Mouse (Mus musculus) midbrain, embryonic 10.5 days (tissue): Measurements from ENCODE around the gene Capns2. TPM values are rescaled to one million over a fixed set of nuclear protein-coding genes. Genes with fewer than 3 reads are reported as not detected.
"Not testable (repeated sequence)": the region's sequence is repeated elsewhere in the genome, so short reads cannot be mapped to it uniquely, and the experiment has no call there.

Experiments
- DNase-seq: peaks from one replicate; pipeline ENCODE4 v3.0.0-alpha.2; 2017; ENCODE audit warnings: low spot score
- H3K27ac ChIP-seq: fragments of 300-500 bp; sonication (generic); replicated peaks from 2 replicates; pipeline ENCODE4 v1.5.1; 2016; ENCODE audit warnings: mild to moderate bottlenecking
- H3K27me3 ChIP-seq: fragments of 300-500 bp; sonication (generic); 2 replicates; pipeline ENCODE4 v1.6.1; 2016; ENCODE audit warnings: low read depth, mild to moderate bottlenecking; ENCODE audit not compliant: poor library complexity, severe bottlenecking
- H3K36me3 ChIP-seq: fragments of 300-500 bp; sonication (generic); 2 replicates; pipeline ENCODE4 v1.6.1; 2016; ENCODE audit warnings: mild to moderate bottlenecking, moderate library complexity
- H3K4me1 ChIP-seq: fragments of 300-500 bp; sonication (generic); 2 replicates; pipeline ENCODE4 v1.6.1; 2016
- H3K4me3 ChIP-seq: fragments of 300-500 bp; sonication (generic); 2 replicates; pipeline ENCODE4 v1.5.1; 2016; ENCODE audit warnings: mild to moderate bottlenecking, moderate library complexity
- H3K9me3 ChIP-seq: fragments of 300-500 bp; sonication (generic); replicated peaks from 2 replicates; pipeline ENCODE4 v1.6.1; 2016; ENCODE audit warnings: mild to moderate bottlenecking
- WGBS: fragments of 180-500 bp; shearing (Covaris S2); methylation state at CpG from one replicate; pipeline ENCODE4 v1.1.7; 2016; 5-methylcytosine and 5-hydroxymethylcytosine counted together
- polyA plus RNA-seq: library from polyadenylated mRNA; unstranded; fragments of >200 nt; fragmentation: Nextera tagmentation; extraction: Ambion mirVana; gene quantifications from 2 replicates; pipeline ENCODE4 v1.2.1, GENCODE M21; 2016

The Capns2 gene
- polyA plus RNA-seq, 1 experiment from 2014 or later: 0.23 TPM

DNA sequence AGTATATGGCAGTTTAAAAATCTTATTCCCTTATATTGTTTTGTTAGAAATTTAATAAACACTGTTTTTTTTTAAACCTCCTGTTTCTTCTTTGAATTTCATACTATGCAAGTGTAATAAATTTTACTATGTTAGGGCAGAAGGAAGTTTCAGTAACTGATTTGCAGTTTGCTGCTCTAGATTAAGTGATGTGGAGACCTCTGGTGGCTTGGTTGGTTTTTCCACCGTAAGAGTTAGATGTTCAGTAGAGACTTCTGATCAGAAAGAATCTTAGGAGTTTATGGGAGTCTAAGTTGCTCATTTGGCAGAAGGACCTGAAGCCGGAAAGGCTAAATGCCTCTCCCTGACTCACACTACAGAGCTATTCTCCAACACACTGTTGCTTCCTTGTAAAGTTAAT, 17.4 kb upstream of the Capns2 start:
- WGBS: 84% methylated on average over 2 of the region's 2 CpGs
- DNase-seq: no peak
- H3K9me3 ChIP-seq: no peaks in the 10 kb centered on the region
- H3K27ac ChIP-seq: no peak overlapping the region
- H3K27me3 ChIP-seq: no peaks in the 10 kb centered on the region
- H3K4me3 ChIP-seq: no peak overlapping the region
- H3K36me3 ChIP-seq: 0 out of 2 replicates have a peak, but pooled peaks cover 5% of the 10 kb centered on the region
- H3K4me1 ChIP-seq: 0 out of 2 replicates have a peak, but pooled peaks cover 3% of the 10 kb centered on the region

DNA sequence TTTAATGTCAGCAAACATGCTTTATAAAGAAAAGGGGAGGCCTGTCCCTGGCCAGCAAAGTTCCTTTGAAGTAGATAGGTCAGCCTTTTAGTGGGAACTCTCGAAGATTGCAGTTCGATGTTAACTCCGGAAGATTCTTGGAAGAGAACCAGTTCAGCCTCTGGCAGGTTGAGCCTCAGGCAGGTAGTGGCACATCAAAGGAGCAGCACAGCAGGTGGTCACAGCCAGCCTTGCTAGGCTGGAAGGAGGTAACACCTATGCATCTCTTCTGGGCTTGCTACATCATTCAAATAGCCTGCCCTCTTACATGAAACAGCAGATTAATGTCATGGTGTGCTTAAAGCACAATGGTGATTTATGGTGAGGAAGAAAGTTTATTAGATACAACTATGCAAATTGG, 9.0 kb upstream of the Capns2 start:
- H3K4me3 ChIP-seq, H3K27me3 ChIP-seq, H3K4me1 ChIP-seq, H3K9me3 ChIP-seq, H3K36me3 ChIP-seq, DNase-seq, H3K27ac ChIP-seq: not testable (repeated sequence)
- 82% methylated on average over 3 of the region's 3 CpGs for WGBS

DNA sequence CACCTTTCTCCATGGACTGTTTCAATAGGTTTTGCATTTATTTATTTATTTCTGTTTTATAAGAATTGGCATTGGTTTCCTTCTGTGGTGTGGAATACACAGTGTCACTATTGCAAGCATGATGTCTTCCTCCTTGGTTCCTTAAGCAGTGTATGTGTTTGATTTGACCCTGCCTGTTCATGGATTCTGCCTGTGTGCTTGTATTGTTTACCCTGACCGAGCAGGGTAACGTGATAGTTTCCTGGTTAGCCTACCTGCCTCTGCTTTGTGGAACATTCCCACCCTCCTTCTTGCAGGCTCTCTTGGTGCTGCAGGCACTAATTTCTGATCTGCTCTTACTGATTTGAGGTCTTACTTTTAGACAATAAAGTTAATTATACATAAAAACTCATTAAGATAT, 7.3 kb upstream of the Capns2 start:
- no peaks in the 10 kb centered on the region for H3K27me3 ChIP-seq
- no peaks in the 10 kb centered on the region for H3K4me1 ChIP-seq
- DNase-seq: no peak
- no peaks in the 10 kb centered on the region for H3K36me3 ChIP-seq
- 84% methylated on average over 2 of the region's 2 CpGs for WGBS
- H3K4me3 ChIP-seq: no peak overlapping the region
- no peak overlapping the region for H3K27ac ChIP-seq
- H3K9me3 ChIP-seq: no peaks in the 10 kb centered on the region

DNA sequence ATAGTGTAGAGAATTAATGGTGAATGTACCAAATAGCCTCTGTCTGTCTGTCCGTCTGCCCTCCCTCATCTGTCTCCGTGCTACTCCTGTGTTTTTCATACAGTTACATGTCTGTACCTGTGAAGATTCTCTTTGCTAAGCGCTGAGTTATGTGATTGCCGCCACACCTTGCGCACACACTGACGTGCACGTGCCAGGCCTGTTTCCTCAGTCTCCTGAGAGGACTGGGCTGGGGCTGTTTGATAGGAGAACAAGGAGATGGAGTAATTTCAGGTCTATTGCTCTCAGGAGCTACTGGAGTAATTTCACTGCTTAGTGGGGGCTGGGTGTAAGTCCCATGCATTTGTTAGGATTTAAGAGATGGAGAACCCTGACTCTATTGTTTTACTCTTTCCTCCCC, 6.2 kb upstream of the Capns2 start:
- H3K4me1 ChIP-seq: no peaks in the 10 kb centered on the region
- no peak for DNase-seq
- no peaks in the 10 kb centered on the region for H3K36me3 ChIP-seq
- WGBS: 91% methylated on average over 7 of the region's 7 CpGs
- H3K9me3 ChIP-seq: no peaks in the 10 kb centered on the region
- H3K27me3 ChIP-seq: no peaks in the 10 kb centered on the region
- no peak overlapping the region for H3K4me3 ChIP-seq
- H3K27ac ChIP-seq: no peak overlapping the region

DNA sequence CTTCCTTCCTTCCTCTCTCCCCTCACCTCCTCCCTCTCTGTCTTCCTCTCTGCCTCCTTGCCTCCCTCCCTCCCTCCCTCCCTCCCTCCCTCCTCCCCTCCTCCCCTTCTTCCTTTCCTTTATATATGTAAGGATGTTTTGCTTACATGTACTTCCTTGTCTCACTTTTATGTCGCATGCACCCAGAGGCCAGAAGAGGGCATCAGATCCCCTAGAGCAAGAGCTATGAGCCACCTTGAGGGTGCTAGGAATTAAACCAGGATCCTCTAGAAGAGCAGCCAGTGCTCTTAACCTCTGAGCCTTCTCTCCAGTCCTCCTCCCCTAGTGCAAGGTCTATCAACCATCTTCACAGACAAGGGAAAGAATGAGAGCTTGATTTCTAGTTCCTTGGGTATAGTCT, 5.2 kb upstream of the Capns2 start:
- H3K4me1 ChIP-seq: no peaks in the 10 kb centered on the region
- no peak overlapping the region for H3K27ac ChIP-seq
- DNase-seq: no peak
- H3K36me3 ChIP-seq: no peaks in the 10 kb centered on the region
- no peaks in the 10 kb centered on the region for H3K9me3 ChIP-seq
- no peaks in the 10 kb centered on the region for H3K27me3 ChIP-seq
- H3K4me3 ChIP-seq: no peak overlapping the region
- 67% methylated on average over 1 of the region's 1 CpGs for WGBS

DNA sequence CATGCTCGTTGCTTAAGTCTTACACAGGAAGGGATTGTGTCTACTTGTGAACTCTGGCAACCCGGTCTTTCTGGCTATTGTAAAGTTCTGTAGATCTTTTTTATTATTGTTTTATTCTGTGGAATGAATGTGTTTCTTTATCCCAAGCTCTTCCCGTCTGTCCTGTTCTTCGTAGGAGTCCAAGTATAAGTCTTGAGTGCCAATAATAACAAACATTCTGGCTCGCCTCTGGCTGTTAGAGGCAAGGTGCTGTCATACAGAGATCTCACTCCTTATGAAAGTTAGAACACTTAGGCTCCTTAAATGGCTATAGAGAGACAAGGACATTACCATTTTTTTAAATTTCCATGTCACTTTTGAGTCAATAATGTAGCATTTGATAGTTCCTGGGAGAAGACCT, 4.6 kb upstream of the Capns2 start:
- no peak for DNase-seq
- H3K27ac ChIP-seq: no peak overlapping the region
- no peaks in the 10 kb centered on the region for H3K9me3 ChIP-seq
- WGBS: 82% methylated on average over 5 of the region's 5 CpGs
- no peaks in the 10 kb centered on the region for H3K36me3 ChIP-seq
- H3K4me3 ChIP-seq: no peak overlapping the region
- no peaks in the 10 kb centered on the region for H3K4me1 ChIP-seq
- no peaks in the 10 kb centered on the region for H3K27me3 ChIP-seq

DNA sequence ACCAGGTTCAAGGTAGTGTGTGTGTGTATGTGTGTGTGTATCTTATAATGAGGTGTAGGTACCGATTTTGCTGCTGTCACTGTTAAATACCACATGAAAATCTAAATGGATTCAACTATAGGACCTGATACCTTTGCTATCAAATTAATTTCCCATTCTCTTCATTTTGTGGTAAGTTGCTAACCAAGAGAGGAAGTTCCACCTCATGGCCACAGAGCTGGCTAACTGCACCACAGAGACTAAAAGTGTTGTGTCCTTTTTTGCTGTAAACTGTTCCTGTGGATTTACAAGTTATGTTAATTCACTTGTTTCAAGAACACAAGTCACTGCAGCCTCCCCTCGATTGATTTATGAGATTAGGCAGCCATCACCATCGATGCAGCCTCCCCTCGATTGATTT, 3.4 kb upstream of the Capns2 start:
- Histone ChIP-seq H3K36me3 (no peaks in the 10 kb centered on the region), H3K27me3 (no peaks in the 10 kb centered on the region), H3K27ac (no peak overlapping the region), H3K4me1 (no peaks in the 10 kb centered on the region), H3K4me3 (no peak overlapping the region), H3K9me3 (no peaks in the 10 kb centered on the region)
- 80% methylated on average over 4 of the region's 4 CpGs for WGBS
- no peak for DNase-seq

DNA sequence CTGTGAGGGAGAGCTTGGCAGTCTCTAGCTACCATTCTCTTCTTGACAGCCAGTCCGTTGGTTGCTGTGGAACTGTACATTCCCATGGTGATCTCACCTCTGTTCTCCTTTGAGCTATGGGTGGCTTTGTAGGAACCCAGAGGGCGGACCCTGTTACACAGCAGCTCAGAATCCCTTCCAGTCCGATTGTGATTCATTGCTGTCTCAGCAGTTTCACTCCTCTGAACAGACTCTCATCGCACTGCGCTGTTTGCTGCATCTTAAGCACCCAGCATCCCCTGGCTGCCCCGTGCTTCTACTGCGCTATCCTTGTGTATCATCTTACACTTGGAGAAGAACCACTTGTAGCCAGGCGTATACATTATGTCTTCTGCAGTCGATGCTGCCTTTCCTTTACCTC, 1.6 kb upstream of the Capns2 start:
- Histone ChIP-seq H3K27ac (no peak overlapping the region), H3K4me3 (no peak overlapping the region), H3K4me1 (no peaks in the 10 kb centered on the region), H3K9me3 (no peaks in the 10 kb centered on the region), H3K27me3 (no peaks in the 10 kb centered on the region), H3K36me3 (no peaks in the 10 kb centered on the region)
- 91% methylated on average over 9 of the region's 9 CpGs for WGBS
- no peak for DNase-seq

DNA sequence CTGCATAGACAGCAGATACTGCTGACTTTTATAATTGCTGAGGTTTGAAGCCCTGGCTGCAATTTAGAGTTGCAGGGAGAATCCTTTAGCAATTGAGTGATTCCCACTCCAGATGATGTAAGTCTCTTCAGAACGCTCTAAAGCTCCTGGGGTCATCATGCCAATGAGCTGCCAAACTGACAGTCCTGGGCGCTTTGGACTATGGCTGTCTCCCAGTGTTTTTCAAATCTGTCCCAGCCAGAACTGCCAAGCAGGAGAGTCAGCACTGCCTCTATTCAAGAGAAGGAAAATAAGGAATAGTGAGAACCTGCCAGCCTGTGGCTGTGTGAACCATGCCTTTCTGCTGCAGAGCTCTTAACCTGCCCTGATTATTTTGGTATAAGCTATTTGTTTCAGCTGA, 1.8 kb downstream of the Capns2 start:
- no peaks in the 10 kb centered on the region for H3K9me3 ChIP-seq
- H3K4me1 ChIP-seq: no peaks in the 10 kb centered on the region
- no peak overlapping the region for H3K4me3 ChIP-seq
- no peak overlapping the region for H3K27ac ChIP-seq
- no peak for DNase-seq
- H3K27me3 ChIP-seq: no peaks in the 10 kb centered on the region
- 87% methylated on average over 2 of the region's 2 CpGs for WGBS
- no peaks in the 10 kb centered on the region for H3K36me3 ChIP-seq

DNA sequence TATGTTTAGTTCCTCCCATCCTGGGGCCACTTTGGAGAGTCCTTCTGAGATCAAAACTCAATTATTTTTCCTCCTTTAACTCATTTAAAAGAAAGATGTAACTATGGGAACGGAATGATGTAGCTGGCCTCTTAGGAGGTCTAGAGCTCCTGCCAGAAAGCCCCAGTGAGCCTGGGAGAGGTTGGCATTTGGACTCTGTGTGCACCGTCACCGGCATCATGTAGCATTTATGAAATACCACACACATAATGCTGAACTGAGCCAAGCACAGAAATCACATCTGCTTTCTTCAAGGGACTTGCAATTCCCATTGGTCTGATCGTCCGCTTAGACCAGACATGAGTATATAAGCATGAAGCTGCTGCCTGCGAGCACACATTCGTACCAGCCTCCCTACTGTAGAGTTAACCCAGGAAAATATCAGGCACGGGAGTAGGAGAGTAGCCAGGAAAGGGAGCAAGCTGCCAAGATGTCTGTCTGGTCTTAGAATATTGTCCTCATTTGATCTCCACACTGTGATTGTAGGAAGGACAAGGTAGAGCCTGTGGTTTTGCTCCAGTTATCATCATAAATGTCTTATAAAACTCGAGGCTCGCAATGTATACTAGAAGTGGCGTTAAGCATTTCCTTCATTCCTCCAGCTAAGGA, 2.4 kb downstream of the Capns2 start:
- Histone ChIP-seq H3K4me3 (no peak overlapping the region), H3K4me1 (no peaks in the 10 kb centered on the region), H3K27me3 (no peaks in the 10 kb centered on the region), H3K36me3 (no peaks in the 10 kb centered on the region), H3K9me3 (no peaks in the 10 kb centered on the region), H3K27ac (no peak overlapping the region)
- no peak for DNase-seq
- 92% methylated on average over 11 of the region's 11 CpGs for WGBS

DNA sequence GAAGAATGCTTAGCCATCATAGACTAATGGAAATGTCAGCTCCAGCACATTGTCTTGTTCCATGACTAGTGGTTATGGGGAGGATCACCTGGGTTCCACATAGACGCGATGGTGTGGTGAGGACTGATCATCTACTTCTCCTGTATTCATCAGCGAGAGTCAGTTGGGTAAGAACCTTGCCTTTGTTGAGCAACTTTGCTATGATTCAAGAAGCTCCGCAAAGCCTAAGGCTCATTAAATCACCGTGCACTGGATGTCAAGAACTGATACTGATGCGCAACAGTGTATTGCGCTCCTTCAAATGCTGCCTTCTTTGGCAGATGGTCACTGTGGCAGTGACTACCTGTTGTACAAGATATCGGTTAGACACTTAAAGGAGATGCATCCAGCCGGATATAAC, 5.3 kb downstream of the Capns2 start:
- Histone ChIP-seq H3K27me3 (no peaks in the 10 kb centered on the region), H3K27ac (no peak overlapping the region)

DNA sequence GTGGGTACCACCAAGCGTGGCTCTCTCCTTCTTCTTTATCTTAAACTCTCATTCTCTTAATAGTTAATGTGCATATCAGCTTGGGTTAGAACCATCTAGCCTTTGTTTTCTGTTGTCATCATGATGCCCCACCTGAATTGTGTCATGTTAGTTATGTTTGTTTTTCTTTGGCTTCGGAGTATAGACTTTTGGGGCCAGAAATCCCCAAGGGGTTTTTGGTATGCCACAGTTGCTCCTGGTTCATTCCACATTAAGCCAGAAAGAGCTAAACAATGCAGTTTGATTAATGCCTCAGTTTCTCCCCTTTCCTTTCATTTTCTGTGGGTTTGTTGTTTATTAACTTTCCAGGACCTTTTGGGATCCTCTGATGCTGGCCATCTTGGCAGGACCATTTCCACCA, 7.2 kb downstream of the Capns2 start:
- Histone ChIP-seq H3K4me3 (no peak overlapping the region), H3K27ac (no peak overlapping the region), H3K36me3 (no peaks in the 10 kb centered on the region), H3K4me1 (no peaks in the 10 kb centered on the region), H3K9me3 (no peaks in the 10 kb centered on the region), H3K27me3 (no peaks in the 10 kb centered on the region)
- DNase-seq: no peak
- WGBS: 77% methylated on average over 2 of the region's 2 CpGs

More for the DNA sequence above, 5.3 kb downstream of the Capns2 start:
- H3K4me1 ChIP-seq: no peaks in the 10 kb centered on the region
- no peak for DNase-seq
- WGBS: 94% methylated on average over 9 of the region's 9 CpGs
- H3K4me3 ChIP-seq: no peak overlapping the region
- no peaks in the 10 kb centered on the region for H3K36me3 ChIP-seq
- H3K9me3 ChIP-seq: no peaks in the 10 kb centered on the region

DNA sequence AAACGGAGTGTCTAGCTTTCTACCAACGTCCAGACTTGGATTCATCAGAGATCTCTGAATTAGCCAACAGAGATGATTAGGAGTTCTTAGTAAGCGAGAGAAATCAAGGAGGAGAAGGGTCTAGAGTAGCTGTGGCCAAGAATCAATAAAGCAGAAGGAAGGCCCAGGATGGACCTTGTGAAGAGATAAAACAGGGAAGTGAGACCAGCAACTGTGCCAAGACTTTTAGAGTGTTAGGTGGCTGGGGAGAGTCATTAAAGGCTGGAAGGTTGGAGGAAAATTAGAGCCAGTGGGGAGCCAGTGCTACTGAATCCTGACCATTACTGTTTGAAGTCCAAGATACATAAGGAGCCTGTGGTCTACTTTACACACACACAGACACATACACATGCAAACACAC, 10.3 kb downstream of the Capns2 start:
- H3K27ac ChIP-seq: no peak overlapping the region
- no peak overlapping the region for H3K4me3 ChIP-seq
- WGBS: 86% methylated on average over 3 of the region's 3 CpGs
- H3K9me3 ChIP-seq: no peaks in the 10 kb centered on the region
- H3K4me1 ChIP-seq: no peaks in the 10 kb centered on the region
- no peaks in the 10 kb centered on the region for H3K36me3 ChIP-seq
- no peak for DNase-seq
- H3K27me3 ChIP-seq: no peaks in the 10 kb centered on the region

DNA sequence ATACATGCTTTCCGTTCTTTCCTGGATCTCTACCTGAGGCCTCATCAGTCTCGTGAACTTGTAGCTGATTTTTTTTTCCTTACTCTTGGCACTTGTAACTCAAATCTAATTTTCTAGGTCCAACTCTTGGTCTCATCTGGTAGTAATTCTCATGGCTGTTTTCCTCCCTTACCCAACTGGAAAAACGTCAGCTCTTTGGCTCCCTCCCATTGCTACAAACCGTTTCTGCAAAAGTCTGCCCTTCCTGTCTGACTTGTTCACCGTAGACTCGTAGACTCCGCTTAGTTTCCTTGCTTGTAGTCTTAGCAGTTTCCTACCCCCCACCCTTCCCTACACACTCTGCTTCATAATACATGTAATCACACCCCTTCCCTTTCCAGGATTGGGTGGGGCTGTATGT, 12.2 kb downstream of the Capns2 start:
- 88% methylated on average over 7 of the region's 7 CpGs for WGBS
- no peaks in the 10 kb centered on the region for H3K4me1 ChIP-seq
- DNase-seq: no peak
- no peaks in the 10 kb centered on the region for H3K9me3 ChIP-seq
- H3K36me3 ChIP-seq: no peaks in the 10 kb centered on the region
- no peaks in the 10 kb centered on the region for H3K27me3 ChIP-seq
- no peak overlapping the region for H3K27ac ChIP-seq
- H3K4me3 ChIP-seq: no peak overlapping the region
